Mouse (Mus musculus) lung, postnatal 14 days (tissue): ENCODE data around the gene Draxin.

Experiments used
- DNase-seq: peaks from one replicate; pipeline ENCODE4 v3.0.0; 2021

The Draxin gene

GRCm38 (mm10) chr4:148114758-148115391 lies 15.6 kb downstream of the Draxin start:
- peak; percentile 90 for DNase-seq

- no peak for DNase-seq
These were observed 18.0 kb downstream of the Draxin start for GRCm38 (mm10) chr4:148112519-148112918.

DNA sequence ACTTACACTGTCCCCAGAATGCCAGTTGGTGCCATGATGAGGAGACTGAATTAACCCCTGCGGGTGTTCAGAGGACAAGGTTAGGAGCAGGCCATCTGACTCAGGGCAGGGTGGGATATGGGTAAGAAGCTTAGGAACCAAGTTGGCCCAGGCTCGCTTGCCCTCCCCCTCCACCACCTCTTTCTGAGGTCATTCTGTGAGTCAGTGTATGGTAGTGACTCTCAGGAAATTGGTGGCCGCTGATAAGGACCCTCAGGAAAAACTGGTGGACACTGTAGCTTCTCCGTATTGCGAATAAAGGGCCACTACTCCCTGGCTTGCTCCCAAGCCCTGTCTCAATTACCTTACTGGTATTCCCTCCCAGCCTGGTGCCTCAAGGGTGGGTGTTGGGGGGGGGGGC lies 21.3 kb downstream of the Draxin start:
- DNase-seq: no peak

GRCm38 (mm10) chr4:148108565-148109100 lies 21.9 kb downstream of the Draxin start:
- DNase-seq: no peak

- DNase-seq: no peak
These were observed 22.7 kb downstream of the Draxin start for GRCm38 (mm10) chr4:148107621-148108291.

DNA sequence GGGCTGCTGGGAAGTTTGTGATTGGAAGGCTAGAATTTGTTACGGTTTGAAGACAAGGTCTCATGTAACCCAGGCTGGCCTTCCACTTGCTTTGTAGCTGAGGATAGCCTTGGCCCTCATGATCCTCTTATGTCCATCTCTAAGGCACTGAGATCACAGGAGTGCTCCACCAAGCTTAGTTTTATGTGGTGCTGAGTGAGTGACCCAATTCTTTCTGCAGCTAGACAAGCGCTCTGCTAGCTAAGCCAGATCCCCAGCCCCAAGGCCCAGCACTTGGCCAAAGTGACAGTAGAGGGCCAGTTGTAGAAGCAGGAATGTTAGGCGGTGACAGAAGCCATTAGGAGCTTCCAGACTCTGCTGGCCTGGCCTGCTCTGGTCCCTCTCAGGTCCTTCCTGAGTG lies 26.4 kb downstream of the Draxin start:
- no peak for DNase-seq

DNA sequence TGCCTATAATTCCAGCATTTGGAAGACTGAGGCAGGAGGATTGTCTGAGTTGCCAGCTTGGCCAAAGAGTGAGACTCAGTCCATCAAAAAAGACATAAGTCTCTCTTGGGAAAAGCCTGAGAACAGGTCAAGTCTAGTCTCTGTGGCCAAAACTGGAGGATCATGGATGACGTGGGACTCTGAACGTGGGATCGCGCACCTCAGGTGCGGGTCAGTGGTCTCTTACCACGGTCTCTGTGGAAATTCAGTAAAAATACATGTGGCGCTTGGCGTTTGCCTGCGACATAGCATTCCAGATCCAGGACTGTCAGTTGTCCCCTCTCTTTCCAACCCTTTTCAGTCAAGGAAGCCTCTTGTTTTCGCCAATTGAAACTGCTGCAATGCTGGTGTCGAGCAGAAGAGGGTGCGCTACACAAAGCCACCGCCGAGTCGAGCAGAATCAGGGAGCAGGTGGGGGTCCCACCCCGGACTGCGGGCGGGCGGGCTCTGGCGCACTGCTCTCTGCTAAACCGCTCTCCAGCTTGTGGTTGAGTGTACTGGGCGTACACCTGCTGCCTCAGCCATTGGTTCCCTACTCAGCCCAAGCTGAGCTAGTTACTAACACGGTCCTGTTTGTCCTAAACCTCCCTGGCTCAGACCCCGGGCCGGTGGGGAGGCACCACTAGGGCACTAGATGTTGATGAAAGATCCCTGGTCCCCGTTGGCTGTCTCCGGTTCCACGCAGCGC lies 28.5 kb downstream of the Draxin start:
- DNase-seq: peak; percentile 52

DNA sequence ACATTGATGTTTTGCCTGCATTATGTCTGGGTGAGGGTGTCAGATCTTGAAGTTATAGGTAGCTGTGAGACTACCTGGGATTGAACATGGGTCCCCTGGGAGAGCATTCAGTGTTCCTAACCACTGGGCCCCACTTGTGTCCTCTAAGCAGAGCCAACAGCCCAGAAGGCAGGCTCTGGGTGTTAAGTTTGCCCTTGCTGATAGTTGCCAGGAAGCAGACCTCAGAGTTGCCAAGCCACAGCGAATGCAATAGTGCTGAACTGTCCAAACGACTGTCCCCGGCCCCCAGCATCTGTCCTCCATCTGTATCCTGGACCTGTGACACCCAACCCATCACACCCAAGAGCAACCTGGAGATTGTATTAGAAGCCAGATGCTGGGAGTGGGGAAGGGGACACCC lies 31.8 kb downstream of the Draxin start:
- DNase-seq: no peak

- no peak for DNase-seq
These were observed 32.6 kb downstream of the Draxin start for GRCm38 (mm10) chr4:148097936-148098335.

GRCm38 (mm10) chr4:148095081-148095480 lies 35.4 kb downstream of the Draxin start:
- no peak for DNase-seq

GRCm38 (mm10) chr4:148094161-148094560 lies 36.3 kb downstream of the Draxin start:
- no peak for DNase-seq

DNA sequence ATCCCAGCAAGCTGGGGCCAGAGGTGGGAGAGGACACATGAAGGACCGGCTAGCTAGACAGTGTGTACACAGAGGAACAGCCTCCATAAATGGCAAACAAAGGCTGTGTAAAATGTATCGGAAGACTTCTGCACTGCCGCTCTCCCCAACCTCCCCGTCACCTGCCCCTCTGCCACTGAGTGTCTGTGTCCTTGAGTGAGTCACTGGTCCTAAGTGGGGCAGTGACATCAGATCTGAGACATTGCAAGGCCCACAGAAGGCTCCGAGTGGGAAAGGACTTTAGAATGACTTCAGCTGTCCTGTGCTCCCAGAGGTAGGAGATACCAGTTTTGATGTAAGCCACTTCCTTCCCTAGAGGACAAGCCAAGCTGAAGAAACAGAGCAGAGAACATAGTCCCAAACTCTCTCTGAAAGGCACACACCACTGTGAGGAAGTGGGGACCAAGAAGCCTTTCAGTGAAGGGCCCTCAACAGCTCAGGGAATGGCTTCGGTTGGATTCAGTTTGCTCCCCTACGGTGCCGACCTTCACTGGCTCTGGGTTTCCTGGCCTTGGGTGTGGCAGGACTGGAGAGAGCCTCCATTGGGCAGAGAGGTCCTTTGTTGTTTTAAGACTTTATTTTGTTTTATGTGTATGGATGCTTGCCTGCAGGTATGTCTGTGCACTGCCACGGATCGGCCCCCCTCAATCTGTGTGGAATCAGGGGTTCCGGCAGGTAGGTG lies 37.8 kb downstream of the Draxin start:
- no peak for DNase-seq

DNA sequence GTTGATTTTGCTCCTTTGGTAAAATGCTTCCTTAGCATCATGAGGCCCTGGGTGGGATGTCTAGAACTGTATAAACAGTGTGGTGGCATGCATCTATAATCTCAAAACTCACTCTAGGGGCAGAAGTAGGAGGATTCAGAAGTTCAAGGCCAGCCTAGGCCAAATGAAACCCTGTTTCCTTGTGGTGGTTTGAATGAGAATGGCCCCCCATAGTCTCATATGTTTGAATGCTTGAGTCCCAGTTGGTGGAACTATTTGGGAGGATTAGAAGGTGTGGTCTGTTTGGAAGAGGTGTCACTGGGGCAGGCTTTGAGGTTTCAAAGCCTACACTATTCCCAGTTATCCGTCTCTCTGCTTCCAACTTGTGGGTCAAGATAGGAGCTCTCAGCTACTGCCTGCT lies 39.3 kb downstream of the Draxin start:
- no peak for DNase-seq

GRCm38 (mm10) chr4:148089166-148089565 lies 41.3 kb downstream of the Draxin start:
- no peak for DNase-seq

DNA sequence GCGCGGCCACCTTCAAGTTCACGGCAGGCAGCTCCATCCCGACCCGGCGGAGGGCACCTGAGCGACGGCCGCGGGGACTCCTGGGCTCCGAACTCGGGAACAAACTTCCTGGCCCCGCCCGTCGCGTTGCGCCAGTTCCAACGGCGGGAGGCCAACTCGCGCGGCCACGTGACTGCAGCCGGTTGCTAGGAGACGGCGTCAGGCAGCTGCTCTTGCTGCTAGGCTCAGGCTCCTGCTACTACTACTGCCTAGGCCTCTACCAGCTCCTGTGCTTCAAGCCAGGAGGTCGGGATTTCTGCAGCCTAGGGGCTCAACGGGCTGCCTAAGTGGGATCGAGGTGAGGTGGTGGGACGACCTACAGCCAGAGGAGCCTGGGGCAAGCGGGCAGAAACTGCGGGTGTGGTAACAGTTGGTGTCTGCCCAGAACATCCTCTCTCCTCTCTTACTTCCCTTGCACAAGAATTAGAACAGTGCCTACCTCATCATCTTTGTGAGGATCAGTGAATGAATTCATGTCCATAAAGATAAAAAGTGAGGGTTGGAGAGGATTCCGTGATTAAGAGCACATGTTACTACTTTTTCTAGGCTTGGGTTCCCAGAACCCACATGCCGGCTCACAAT lies 42.5 kb downstream of the Draxin start, which contains the start of gene Agtrap:
Agtrap (minus strand) TSS at position 125 of the 621 bp plus-strand sequence.
- DNase-seq: peak; percentile 96

GRCm38 (mm10) chr4:148087091-148087906 lies 43.2 kb downstream of the Draxin start:
- peak; percentile 45 for DNase-seq

DNA sequence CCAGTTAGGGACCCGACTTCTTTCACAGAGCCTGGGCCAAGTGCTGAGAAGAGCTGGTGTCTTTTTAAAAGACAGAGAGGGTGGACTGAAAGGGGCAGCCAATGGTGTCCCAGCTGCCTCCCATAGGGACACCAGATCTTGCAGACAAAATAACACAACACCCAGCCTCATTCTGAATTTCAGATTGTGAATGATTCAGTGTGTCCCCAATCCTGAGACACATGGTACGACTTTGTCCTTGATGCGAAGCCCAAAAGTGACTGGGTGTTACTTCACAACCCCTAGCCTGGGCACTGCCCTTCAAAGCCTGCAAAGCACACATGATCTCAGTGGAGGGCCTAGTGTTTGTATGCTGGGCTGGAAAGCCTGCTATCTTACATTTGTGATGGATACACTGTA lies 44.6 kb downstream of the Draxin start:
- DNase-seq: no peak

DNA sequence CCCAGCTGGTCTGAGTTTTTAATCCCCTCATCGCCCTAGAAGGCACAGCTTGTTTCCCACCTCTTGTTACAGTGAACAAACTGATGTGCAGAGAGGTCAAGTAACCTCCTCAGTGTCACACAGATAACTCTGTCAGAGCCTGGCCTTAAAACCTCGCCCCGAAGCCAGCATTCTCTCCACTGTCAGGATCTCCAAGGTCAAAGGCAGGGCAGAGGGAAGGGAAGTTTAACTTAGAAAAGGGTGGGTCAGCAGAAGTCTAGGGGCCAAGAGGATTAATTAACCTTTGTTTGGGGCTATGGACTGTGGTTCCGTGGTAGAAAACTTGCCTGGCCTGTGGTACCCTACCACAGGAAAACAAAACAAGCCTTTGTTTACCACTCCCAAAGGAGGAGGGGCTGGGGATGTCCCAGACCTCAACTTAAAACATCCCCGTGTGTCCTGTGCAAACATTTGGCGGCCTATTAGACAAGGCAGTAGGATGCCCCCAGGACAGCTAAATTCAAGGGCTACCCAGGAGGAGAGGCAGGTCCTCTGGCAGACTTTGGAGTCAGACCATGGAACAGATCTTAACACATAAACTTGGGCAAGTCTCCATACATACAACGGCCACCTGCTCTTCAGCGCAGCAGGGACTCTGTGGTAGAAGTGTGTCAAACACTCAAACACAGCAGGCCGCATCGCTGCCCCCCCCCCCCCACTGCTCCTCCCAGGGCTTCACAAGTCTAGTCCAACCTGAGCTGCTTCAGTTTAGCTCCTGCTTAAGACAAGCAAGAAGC lies 45.2 kb downstream of the Draxin start:
- no peak for DNase-seq

GRCm38 (mm10) chr4:148084261-148084714 lies 46.2 kb downstream of the Draxin start:
- peak; percentile 59 for DNase-seq

- peak; percentile 47 for DNase-seq
These were observed 47.2 kb downstream of the Draxin start for GRCm38 (mm10) chr4:148083176-148083899.
